Comparison of ENCODE assay signal across 16 mouse cellular contexts in genomic region chr10:5626268-5626667, GRCm38 (mm10). TPM values are rescaled to one million over a fixed set of nuclear protein-coding genes. Genes with fewer than 3 reads are reported as not detected.
"Had no signal": no experiment of that assay in that cellular context is flagged by ENCODE, and none has a peak within 500 bp of the region (broad histone marks: within the 10 kb centered on the region; RNA-seq: fewer than 3 reads in every experiment).

No protein-coding gene starts in this region.

- H3K9ac ChIP-seq: kidney, embryonic 15.5 days; liver, embryonic 15.5 days; midbrain, embryonic 15.5 days; stomach, embryonic 15.5 days had no signal

- DNase-seq: kidney, postnatal 36 days; lung, adult 2 months; lung, postnatal 36 days; right cerebral cortex, postnatal 14 days; thymus, adult 2 months; thymus, postnatal 25 days had no signal

- H3K4me1 ChIP-seq: kidney, embryonic 15.5 days; limb, embryonic 10.5 days; liver, embryonic 15.5 days; midbrain, embryonic 15.5 days; stomach, embryonic 15.5 days had no signal

- H3K4me3 ChIP-seq: kidney, embryonic 15.5 days; limb, embryonic 10.5 days; liver, embryonic 15.5 days; midbrain, embryonic 15.5 days; stomach, embryonic 15.5 days had no signal

- H3K36me3 ChIP-seq: kidney, embryonic 15.5 days; limb, embryonic 10.5 days; liver, embryonic 15.5 days; midbrain, embryonic 15.5 days; stomach, embryonic 15.5 days had no signal

- H3K4me2 ChIP-seq: kidney, embryonic 15.5 days; liver, embryonic 11.5 days; liver, embryonic 15.5 days; midbrain, embryonic 15.5 days; stomach, embryonic 15.5 days had no signal

- ATAC-seq: lung, postnatal 0 days; midbrain, embryonic 15.5 days had no signal

- H3K9me3 ChIP-seq: kidney, embryonic 15.5 days; limb, embryonic 10.5 days; liver, embryonic 15.5 days; midbrain, embryonic 15.5 days; stomach, embryonic 15.5 days had no signal

- H3K27ac ChIP-seq: kidney, embryonic 15.5 days; limb, embryonic 10.5 days; liver, embryonic 15.5 days; midbrain, embryonic 15.5 days; stomach, embryonic 15.5 days had no signal

- H3K27me3 ChIP-seq: kidney, embryonic 15.5 days; liver, embryonic 15.5 days; midbrain, embryonic 15.5 days; stomach, embryonic 15.5 days had no signal

RNA-seq across cellular contexts. Expression of gene Vip, which starts 12.8 kb away (rescaled TPM):
- total RNA-seq: megakaryocyte progenitor cell, adult 5-6 weeks had no signal
- polyA plus RNA-seq: limb, embryonic 10.5 days; liver, embryonic 11.5 days; spleen, adult 2 months; testis, adult 2 months had no signal
